Mouse (Mus musculus): Measurements from ENCODE around the gene AY074887. TPM values are rescaled to one million over a fixed set of nuclear protein-coding genes. Genes with fewer than 3 reads are reported as not detected.

AY074887 gene
- total and polyA plus RNA-seq, 2 experiments from 2014 or later: 0.37 TPM; not detected in 1

- H3K9ac ChIP-seq (replicated peaks; ENCODE audit: low read depth, low read length): no peak overlapping the region
- TF ChIP-seq EP300 (IDR thresholded peaks at IDR 0.05; ENCODE audit: low read depth) (no peak), CTCF (IDR thresholded peaks at IDR 0.05; ENCODE audit: low read depth) (no peak)
- no peak overlapping the region for H3K4me2 ChIP-seq (ENCODE audit: low read depth, low read length)
- H3K27me3 ChIP-seq (ENCODE audit: control insufficient read depth, insufficient read depth, low read length): no peaks in the 10 kb centered on the region
- peaks cover 6% of the 10 kb centered on the region; the same call in 1 of the 2 replicates for H3K4me1 ChIP-seq (ENCODE audit: control insufficient read depth, insufficient read depth)
- peaks cover 23% of the 10 kb centered on the region for H3K36me3 ChIP-seq (replicated peaks; ENCODE audit: control insufficient read depth, insufficient read depth, low read length)
- ATAC-seq (ENCODE audit: insufficient read depth, low read depth) (no peak), DNase-seq (ENCODE audit: low spot score) (no peak)
- no peak overlapping the region for H3K4me3 ChIP-seq (ENCODE audit: low read depth, low read length)
- H3K9me3 ChIP-seq (replicated peaks; ENCODE audit: control insufficient read depth, low read length): no peaks in the 10 kb centered on the region
- H3K27ac ChIP-seq (ENCODE audit: low read depth): no peak overlapping the region
Observed at GRCm38 (mm10) chr9:54949465-54949864, 1.3 kb downstream of the AY074887 start.

- 69% methylated on average over 16 of the region's 16 CpGs for WGBS
- Histone ChIP-seq H3K4me2 (ENCODE audit: low read depth, low read length) (no peak overlapping the region), H3K4me1 (ENCODE audit: control insufficient read depth, insufficient read depth) (no peaks in the 10 kb centered on the region), H3K9me3 (replicated peaks; ENCODE audit: control insufficient read depth, low read length) (no peaks in the 10 kb centered on the region), H3K27me3 (ENCODE audit: control insufficient read depth, insufficient read depth, low read length) (no peaks in the 10 kb centered on the region), H3K9ac (replicated peaks; ENCODE audit: low read depth, low read length) (no peak overlapping the region), H3K4me3 (ENCODE audit: low read depth, low read length) (no peak overlapping the region), H3K36me3 (replicated peaks; ENCODE audit: control insufficient read depth, insufficient read depth, low read length) (no peaks in the 10 kb centered on the region), H3K27ac (ENCODE audit: low read depth) (no peak overlapping the region)
- DNase-seq (ENCODE audit: low spot score): no peak
- TF ChIP-seq EP300 (IDR thresholded peaks at IDR 0.05; ENCODE audit: low read depth): no peak
- no peak for TF ChIP-seq CTCF (IDR thresholded peaks at IDR 0.05; ENCODE audit: low read depth)
- no peak for ATAC-seq (ENCODE audit: insufficient read depth, low read depth)
Observed at GRCm38 (mm10) chr9:54946256-54946655, 4.5 kb downstream of the AY074887 start.

- Histone ChIP-seq H3K4me2 (ENCODE audit: low read depth, low read length) (no peak overlapping the region), H3K27me3 (ENCODE audit: control insufficient read depth, insufficient read depth, low read length) (no peaks in the 10 kb centered on the region), H3K27ac (ENCODE audit: low read depth) (no peak overlapping the region), H3K36me3 (replicated peaks; ENCODE audit: control insufficient read depth, insufficient read depth, low read length) (no peaks in the 10 kb centered on the region), H3K9me3 (replicated peaks; ENCODE audit: control insufficient read depth, low read length) (no peaks in the 10 kb centered on the region), H3K9ac (replicated peaks; ENCODE audit: low read depth, low read length) (no peak overlapping the region), H3K4me3 (ENCODE audit: low read depth, low read length) (no peak overlapping the region), H3K4me1 (ENCODE audit: control insufficient read depth, insufficient read depth) (no peaks in the 10 kb centered on the region)
- ATAC-seq (ENCODE audit: insufficient read depth, low read depth) (no peak), DNase-seq (ENCODE audit: low spot score) (no peak)
- WGBS: 64% methylated on average over 2 of the region's 2 CpGs
- TF ChIP-seq CTCF (IDR thresholded peaks at IDR 0.05; ENCODE audit: low read depth) (0 out of 2 replicates have a peak, but pooled peaks have one; percentile 8), EP300 (IDR thresholded peaks at IDR 0.05; ENCODE audit: low read depth) (no peak)
Observed at GRCm38 (mm10) chr9:54944467-54944866, 6.3 kb downstream of the AY074887 start.

- no peak for ATAC-seq (ENCODE audit: insufficient read depth, low read depth)
- Histone ChIP-seq H3K27ac (ENCODE audit: low read depth) (no peak overlapping the region), H3K36me3 (replicated peaks; ENCODE audit: control insufficient read depth, insufficient read depth, low read length) (no peaks in the 10 kb centered on the region), H3K4me2 (ENCODE audit: low read depth, low read length) (no peak overlapping the region), H3K4me3 (ENCODE audit: low read depth, low read length) (no peak overlapping the region), H3K9ac (replicated peaks; ENCODE audit: low read depth, low read length) (no peak overlapping the region), H3K27me3 (ENCODE audit: control insufficient read depth, insufficient read depth, low read length) (no peaks in the 10 kb centered on the region), H3K4me1 (ENCODE audit: control insufficient read depth, insufficient read depth) (no peaks in the 10 kb centered on the region), H3K9me3 (replicated peaks; ENCODE audit: control insufficient read depth, low read length) (no peaks in the 10 kb centered on the region)
- 78% methylated on average over 4 of the region's 4 CpGs for WGBS
- no peak for DNase-seq (ENCODE audit: low spot score)
- TF ChIP-seq CTCF (IDR thresholded peaks at IDR 0.05; ENCODE audit: low read depth) (no peak), EP300 (IDR thresholded peaks at IDR 0.05; ENCODE audit: low read depth) (no peak)
Observed at GRCm38 (mm10) chr9:54942071-54942470, 8.7 kb downstream of the AY074887 start.

GRCm38 (mm10) chr9:54932379-54932778 is 18.4 kb downstream of the AY074887 start:
- H3K4me2 ChIP-seq (ENCODE audit: low read depth, low read length): no peak overlapping the region
- H3K27ac ChIP-seq (ENCODE audit: low read depth): no peak overlapping the region
- no peak overlapping the region for H3K9ac ChIP-seq (replicated peaks; ENCODE audit: low read depth, low read length)
- no peak for ATAC-seq (ENCODE audit: insufficient read depth, low read depth)
- H3K4me1 ChIP-seq (ENCODE audit: control insufficient read depth, insufficient read depth): no peaks in the 10 kb centered on the region
- no peaks in the 10 kb centered on the region for H3K27me3 ChIP-seq (ENCODE audit: control insufficient read depth, insufficient read depth, low read length)
- H3K36me3 ChIP-seq (replicated peaks; ENCODE audit: control insufficient read depth, insufficient read depth, low read length): no peaks in the 10 kb centered on the region
- WGBS: 66% methylated on average over 2 of the region's 2 CpGs
- TF ChIP-seq CTCF (IDR thresholded peaks at IDR 0.05; ENCODE audit: low read depth): no peak
- TF ChIP-seq EP300 (IDR thresholded peaks at IDR 0.05; ENCODE audit: low read depth): no peak
- H3K9me3 ChIP-seq (replicated peaks; ENCODE audit: control insufficient read depth, low read length): no peaks in the 10 kb centered on the region
- DNase-seq (ENCODE audit: low spot score): no peak
- no peak overlapping the region for H3K4me3 ChIP-seq (ENCODE audit: low read depth, low read length)

GRCm38 (mm10) chr9:54931765-54932164 is 19.0 kb downstream of the AY074887 start:
- WGBS: 16% methylated on average over 1 of the region's 1 CpGs
- no peak for ATAC-seq (ENCODE audit: insufficient read depth, low read depth)
- no peak overlapping the region for H3K4me2 ChIP-seq (ENCODE audit: low read depth, low read length)
- no peaks in the 10 kb centered on the region for H3K4me1 ChIP-seq (ENCODE audit: control insufficient read depth, insufficient read depth)
- no peaks in the 10 kb centered on the region for H3K9me3 ChIP-seq (replicated peaks; ENCODE audit: control insufficient read depth, low read length)
- no peak for DNase-seq (ENCODE audit: low spot score)
- H3K27ac ChIP-seq (ENCODE audit: low read depth): no peak overlapping the region
- no peaks in the 10 kb centered on the region for H3K27me3 ChIP-seq (ENCODE audit: control insufficient read depth, insufficient read depth, low read length)
- no peak overlapping the region for H3K4me3 ChIP-seq (ENCODE audit: low read depth, low read length)
- no peak for TF ChIP-seq EP300 (IDR thresholded peaks at IDR 0.05; ENCODE audit: low read depth)
- no peak for TF ChIP-seq CTCF (IDR thresholded peaks at IDR 0.05; ENCODE audit: low read depth)
- H3K36me3 ChIP-seq (replicated peaks; ENCODE audit: control insufficient read depth, insufficient read depth, low read length): no peaks in the 10 kb centered on the region
- H3K9ac ChIP-seq (replicated peaks; ENCODE audit: low read depth, low read length): no peak overlapping the region
